Mouse (Mus musculus): ENCODE results near the gene Crispld2. TPM values are rescaled to one million over a fixed set of nuclear protein-coding genes. Genes with fewer than 3 reads are reported as not detected.

The Crispld2 gene
- total and polyA plus RNA-seq, 3 experiments = 0.23 to 3.7 (median 0.45) TPM

DNA sequence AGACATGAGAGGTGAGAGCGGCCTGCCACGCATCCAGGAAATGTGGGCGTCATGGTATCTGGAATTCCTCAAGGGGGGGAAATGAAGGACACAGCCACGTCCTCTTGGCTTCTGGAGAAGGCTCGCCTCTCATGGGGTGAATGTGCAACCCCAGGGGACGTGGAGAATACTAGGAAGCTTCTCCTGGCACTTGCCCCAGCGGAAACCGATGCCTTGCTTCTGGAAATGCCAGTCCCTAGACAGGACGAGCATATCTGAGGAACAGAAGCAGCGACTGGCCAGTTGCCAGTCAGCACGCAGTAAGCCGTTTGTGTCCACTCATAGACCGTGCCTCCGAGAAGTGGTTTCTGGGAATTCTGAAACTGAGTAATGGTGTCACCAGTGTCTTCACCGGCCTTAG lies 45.0 kb downstream of the Crispld2 start:
- no peak overlapping the region for H3K4me3 ChIP-seq (ENCODE audit: low read depth, low read length)
- TF ChIP-seq GATA1 (IDR thresholded peaks at IDR 0.05; ENCODE audit: borderline replicate concordance, low read length) (no peak), TAL1 (conservative IDR thresholded peaks at IDR 0.05; ENCODE audit: low read depth, low read length) (no peak), POLR2AphosphoS5 (IDR thresholded peaks at IDR 0.05; ENCODE audit: insufficient replicate concordance, low read depth, low read length) (no peak), CTCF (IDR thresholded peaks at IDR 0.05; ENCODE audit: low read depth, low read length) (no peak), GATA2 (IDR thresholded peaks at IDR 0.05; ENCODE audit: borderline replicate concordance, low read depth, low read length) (no peak)
- no peak for ATAC-seq (ENCODE audit: extremely low read depth, insufficient number of reproducible peaks, low FRiP score, poor library complexity, severe bottlenecking)
- H3K9me3 ChIP-seq (replicated peaks) = no peaks in the 10 kb centered on the region
- no peak for DNase-seq (ENCODE audit: low spot score)
- H3K4me1 ChIP-seq (ENCODE audit: insufficient read depth, low read depth, low read length) = peaks cover 29% of the 10 kb centered on the region
- no peaks in the 10 kb centered on the region for H3K36me3 ChIP-seq (replicated peaks)
- peaks cover 48% of the 10 kb centered on the region for H3K27me3 ChIP-seq (ENCODE audit: insufficient read depth, low read length)

DNA sequence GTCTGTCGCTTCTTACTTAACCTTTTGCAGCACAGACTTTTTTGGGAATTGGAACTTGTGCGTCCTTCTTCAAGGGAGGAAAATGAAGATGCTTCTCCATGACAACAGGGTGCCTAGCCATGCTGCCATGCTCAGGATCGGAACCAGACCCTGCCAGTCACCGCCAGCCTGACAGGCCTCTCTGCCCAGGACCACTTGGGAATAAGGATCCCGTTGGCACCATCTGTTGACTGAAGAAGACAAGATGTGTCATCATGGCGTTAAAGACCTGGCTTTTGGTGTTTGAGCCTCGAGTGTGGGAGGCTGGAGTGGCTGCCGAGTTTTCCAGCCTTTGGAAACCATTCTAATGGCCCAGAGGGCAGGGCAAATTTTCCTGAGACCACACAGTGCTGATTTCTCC lies 45.4 kb downstream of the Crispld2 start:
- ATAC-seq (ENCODE audit: extremely low read depth, insufficient number of reproducible peaks, low FRiP score, poor library complexity, severe bottlenecking) (no peak), DNase-seq (ENCODE audit: low spot score) (no peak)
- Histone ChIP-seq H3K4me3 (ENCODE audit: low read depth, low read length) (no peak overlapping the region), H3K4me1 (ENCODE audit: insufficient read depth, low read depth, low read length) (peaks cover 32% of the 10 kb centered on the region), H3K27me3 (ENCODE audit: insufficient read depth, low read length) (peaks cover 48% of the 10 kb centered on the region), H3K9me3 (replicated peaks) (no peaks in the 10 kb centered on the region), H3K36me3 (replicated peaks) (no peaks in the 10 kb centered on the region)
- no peak for TF ChIP-seq TAL1 (conservative IDR thresholded peaks at IDR 0.05; ENCODE audit: low read depth, low read length)
- TF ChIP-seq GATA1 (IDR thresholded peaks at IDR 0.05; ENCODE audit: borderline replicate concordance, low read length) = no peak
- TF ChIP-seq GATA2 (IDR thresholded peaks at IDR 0.05; ENCODE audit: borderline replicate concordance, low read depth, low read length) = no peak
- TF ChIP-seq POLR2AphosphoS5 (IDR thresholded peaks at IDR 0.05; ENCODE audit: insufficient replicate concordance, low read depth, low read length) = no peak
- no peak for TF ChIP-seq CTCF (IDR thresholded peaks at IDR 0.05; ENCODE audit: low read depth, low read length)

DNA sequence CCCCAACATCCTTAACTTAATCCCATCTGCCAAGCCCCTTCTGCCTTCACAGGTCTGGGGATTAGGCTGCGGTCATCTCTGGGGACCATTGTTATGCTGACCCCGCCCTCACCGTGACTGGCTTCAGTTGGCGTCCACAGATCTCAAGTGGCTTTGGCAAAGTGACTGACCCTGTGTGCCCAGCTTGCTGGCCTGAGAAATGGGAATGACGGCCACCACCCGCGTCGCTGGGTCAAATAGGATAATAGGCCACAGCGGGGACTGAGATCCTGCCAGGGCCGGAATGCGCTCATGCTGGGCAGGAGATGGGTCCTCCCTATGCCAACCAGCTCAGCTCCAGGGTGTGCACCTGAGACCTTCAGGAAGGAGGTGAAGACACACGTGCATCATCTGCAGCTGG lies 46.5 kb downstream of the Crispld2 start:
- peaks cover 37% of the 10 kb centered on the region for H3K4me1 ChIP-seq (ENCODE audit: insufficient read depth, low read depth, low read length)
- peaks cover 57% of the 10 kb centered on the region for H3K27me3 ChIP-seq (ENCODE audit: insufficient read depth, low read length)
- no peak for TF ChIP-seq POLR2AphosphoS5 (IDR thresholded peaks at IDR 0.05; ENCODE audit: insufficient replicate concordance, low read depth, low read length)
- TF ChIP-seq CTCF (IDR thresholded peaks at IDR 0.05; ENCODE audit: low read depth, low read length) = no peak
- no peak for TF ChIP-seq TAL1 (conservative IDR thresholded peaks at IDR 0.05; ENCODE audit: low read depth, low read length)
- TF ChIP-seq GATA1 (IDR thresholded peaks at IDR 0.05; ENCODE audit: borderline replicate concordance, low read length) = no peak
- no peak for TF ChIP-seq GATA2 (IDR thresholded peaks at IDR 0.05; ENCODE audit: borderline replicate concordance, low read depth, low read length)
- no peak for DNase-seq (ENCODE audit: low spot score)
- H3K36me3 ChIP-seq (replicated peaks) = no peaks in the 10 kb centered on the region
- no peak overlapping the region for H3K4me3 ChIP-seq (ENCODE audit: low read depth, low read length)
- no peaks in the 10 kb centered on the region for H3K9me3 ChIP-seq (replicated peaks)
- ATAC-seq (ENCODE audit: extremely low read depth, insufficient number of reproducible peaks, low FRiP score, poor library complexity, severe bottlenecking) = no peak

DNA sequence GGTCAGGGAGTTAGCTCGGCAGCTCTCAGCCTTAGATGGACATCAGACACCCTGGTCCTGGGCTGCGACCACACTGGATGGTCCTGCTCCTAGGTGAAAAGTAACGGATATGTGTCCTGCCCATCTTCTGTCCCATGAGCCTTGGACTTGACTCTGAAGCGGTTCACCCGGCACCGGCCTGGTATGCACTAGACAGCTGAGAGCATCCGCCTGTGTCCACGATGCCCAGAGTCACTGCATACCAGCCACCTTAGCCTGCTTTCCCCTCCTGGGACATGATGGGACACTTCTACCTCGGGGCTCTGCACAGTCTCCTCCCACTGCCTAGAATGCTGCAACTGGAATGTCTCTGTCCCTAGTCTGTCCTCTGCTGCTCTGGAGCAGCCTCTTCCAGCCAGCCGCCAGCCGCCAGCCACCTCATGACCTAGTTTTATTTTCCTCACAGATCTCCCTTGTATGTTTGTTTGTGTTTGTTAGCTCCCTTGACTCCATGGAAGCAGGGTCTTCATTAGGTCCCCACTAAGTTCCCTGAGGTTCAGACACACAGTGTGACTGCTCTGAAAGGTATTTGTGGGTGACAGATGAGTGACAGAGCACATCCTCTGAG lies 47.2 kb downstream of the Crispld2 start:
- Histone ChIP-seq H3K9me3 (replicated peaks) (no peaks in the 10 kb centered on the region), H3K27me3 (ENCODE audit: insufficient read depth, low read length) (peaks cover 54% of the 10 kb centered on the region), H3K36me3 (replicated peaks) (no peaks in the 10 kb centered on the region), H3K4me3 (ENCODE audit: low read depth, low read length) (no peak overlapping the region), H3K4me1 (ENCODE audit: insufficient read depth, low read depth, low read length) (peaks cover 37% of the 10 kb centered on the region)
- no peak for ATAC-seq (ENCODE audit: extremely low read depth, insufficient number of reproducible peaks, low FRiP score, poor library complexity, severe bottlenecking)
- TF ChIP-seq CTCF (IDR thresholded peaks at IDR 0.05; ENCODE audit: low read depth, low read length) (no peak), POLR2AphosphoS5 (IDR thresholded peaks at IDR 0.05; ENCODE audit: insufficient replicate concordance, low read depth, low read length) (no peak), TAL1 (conservative IDR thresholded peaks at IDR 0.05; ENCODE audit: low read depth, low read length) (no peak), GATA2 (IDR thresholded peaks at IDR 0.05; ENCODE audit: borderline replicate concordance, low read depth, low read length) (no peak), GATA1 (IDR thresholded peaks at IDR 0.05; ENCODE audit: borderline replicate concordance, low read length) (no peak)
- DNase-seq (ENCODE audit: low spot score) = no peak

DNA sequence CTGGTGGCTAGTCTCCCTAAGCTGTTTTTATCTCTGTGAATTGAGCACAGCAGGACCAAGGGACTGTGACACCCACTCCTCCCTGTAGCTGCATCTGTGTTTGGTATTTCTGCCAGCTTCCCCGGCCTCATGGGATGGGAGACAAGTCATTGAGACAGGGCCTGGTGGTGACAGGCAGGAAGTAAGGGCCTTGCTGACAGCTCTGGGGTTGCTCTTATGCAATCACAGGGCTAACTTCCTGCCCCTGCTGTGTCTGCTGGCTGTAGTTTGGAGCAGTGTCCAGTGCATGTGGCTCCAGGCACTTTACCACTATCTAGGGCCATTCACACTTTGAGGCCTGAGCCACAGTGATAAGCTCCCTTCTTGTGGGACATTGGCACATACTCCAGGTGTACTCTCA lies 48.6 kb downstream of the Crispld2 start:
- TF ChIP-seq GATA1 (IDR thresholded peaks at IDR 0.05; ENCODE audit: borderline replicate concordance, low read length) (no peak), POLR2AphosphoS5 (IDR thresholded peaks at IDR 0.05; ENCODE audit: insufficient replicate concordance, low read depth, low read length) (no peak), CTCF (IDR thresholded peaks at IDR 0.05; ENCODE audit: low read depth, low read length) (no peak), GATA2 (IDR thresholded peaks at IDR 0.05; ENCODE audit: borderline replicate concordance, low read depth, low read length) (no peak), TAL1 (conservative IDR thresholded peaks at IDR 0.05; ENCODE audit: low read depth, low read length) (no peak)
- DNase-seq (ENCODE audit: low spot score) = no peak
- peaks cover 60% of the 10 kb centered on the region for H3K27me3 ChIP-seq (ENCODE audit: insufficient read depth, low read length)
- peaks cover 37% of the 10 kb centered on the region for H3K4me1 ChIP-seq (ENCODE audit: insufficient read depth, low read depth, low read length)
- peak; percentile 55 for ATAC-seq (ENCODE audit: extremely low read depth, insufficient number of reproducible peaks, low FRiP score, poor library complexity, severe bottlenecking)
- H3K4me3 ChIP-seq (ENCODE audit: low read depth, low read length) = no peak overlapping the region
- no peaks in the 10 kb centered on the region for H3K36me3 ChIP-seq (replicated peaks)
- H3K9me3 ChIP-seq (replicated peaks) = no peaks in the 10 kb centered on the region

DNA sequence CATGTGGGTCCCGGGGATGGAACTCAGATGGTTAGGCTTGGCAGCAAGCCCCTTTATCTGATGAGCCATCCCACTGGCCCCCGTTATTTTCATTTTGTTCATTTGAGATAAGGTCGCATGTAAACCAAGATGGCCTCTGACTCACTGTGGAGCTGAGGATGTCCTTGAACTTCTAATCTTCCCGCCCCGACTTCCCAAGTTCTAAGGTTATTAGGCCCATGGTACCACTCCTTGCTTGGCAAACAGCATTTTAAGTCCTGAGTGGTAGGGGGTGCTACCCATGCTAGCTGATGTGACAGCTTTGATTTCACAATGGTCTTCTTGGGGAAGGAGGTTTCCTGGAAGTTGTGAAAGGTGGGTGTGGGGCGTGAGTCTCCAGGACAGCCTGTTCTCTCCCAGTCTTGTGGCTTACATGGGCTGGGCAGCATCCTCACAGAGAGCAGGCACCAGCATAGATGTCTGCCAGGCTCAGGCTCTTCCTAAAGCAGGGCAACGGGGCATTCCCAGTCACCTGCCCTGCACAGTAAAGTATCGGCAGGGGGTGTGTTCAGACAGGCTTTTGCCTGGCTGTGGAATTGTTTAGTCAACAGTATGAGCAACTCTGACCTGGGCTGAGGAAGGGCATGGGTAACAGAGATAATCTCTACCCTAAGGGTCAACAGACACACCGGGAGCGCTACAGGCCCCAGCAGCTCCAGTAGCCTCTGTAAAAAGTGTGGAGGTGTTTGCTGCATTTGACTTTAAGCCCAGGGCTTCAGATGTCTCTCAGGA lies 50.5 kb downstream of the Crispld2 start:
- ATAC-seq (ENCODE audit: extremely low read depth, insufficient number of reproducible peaks, low FRiP score, poor library complexity, severe bottlenecking) (no peak), DNase-seq (ENCODE audit: low spot score) (no peak)
- Histone ChIP-seq H3K4me3 (ENCODE audit: low read depth, low read length) (no peak overlapping the region), H3K27me3 (ENCODE audit: insufficient read depth, low read length) (peaks cover 52% of the 10 kb centered on the region), H3K4me1 (ENCODE audit: insufficient read depth, low read depth, low read length) (peaks cover 27% of the 10 kb centered on the region), H3K9me3 (replicated peaks) (no peaks in the 10 kb centered on the region), H3K36me3 (replicated peaks) (no peaks in the 10 kb centered on the region)
- TF ChIP-seq GATA2 (IDR thresholded peaks at IDR 0.05; ENCODE audit: borderline replicate concordance, low read depth, low read length) (no peak), GATA1 (IDR thresholded peaks at IDR 0.05; ENCODE audit: borderline replicate concordance, low read length) (no peak), CTCF (IDR thresholded peaks at IDR 0.05; ENCODE audit: low read depth, low read length) (no peak), POLR2AphosphoS5 (IDR thresholded peaks at IDR 0.05; ENCODE audit: insufficient replicate concordance, low read depth, low read length) (no peak)
